Mouse (Mus musculus) heart, postnatal 25 days (tissue): ENCODE measurements around the gene Izumo1. TPM values are rescaled to one million over a fixed set of nuclear protein-coding genes. Genes with fewer than 3 reads are reported as not detected.

ENCODE experiments used
- DNase-seq: peaks from one replicate; pipeline ENCODE4 v3.0.0; 2022; ENCODE audit warnings: low spot score
- intact Hi-C: fragments of 180-260 bp; cut with DNase I; formaldehyde crosslinking; loops from one replicate; pipeline ENCODE4 v1.15.1; 2025
- total RNA-seq, 2 experiments: library from RNA; stranded (reverse); gene quantifications; 2 replicates each; pipeline ENCODE4 v1.2.3; 2021

Gene Izumo1
- total RNA-seq, 2 experiments from 2014 or later, result 0.21 to 0.39 TPM

GRCm38 (mm10) chr7:45668921-45669320 lies 47.3 kb downstream of the Izumo1 start:
- intact Hi-C loops, result no loop called here
- DNase-seq, result no peak

DNA sequence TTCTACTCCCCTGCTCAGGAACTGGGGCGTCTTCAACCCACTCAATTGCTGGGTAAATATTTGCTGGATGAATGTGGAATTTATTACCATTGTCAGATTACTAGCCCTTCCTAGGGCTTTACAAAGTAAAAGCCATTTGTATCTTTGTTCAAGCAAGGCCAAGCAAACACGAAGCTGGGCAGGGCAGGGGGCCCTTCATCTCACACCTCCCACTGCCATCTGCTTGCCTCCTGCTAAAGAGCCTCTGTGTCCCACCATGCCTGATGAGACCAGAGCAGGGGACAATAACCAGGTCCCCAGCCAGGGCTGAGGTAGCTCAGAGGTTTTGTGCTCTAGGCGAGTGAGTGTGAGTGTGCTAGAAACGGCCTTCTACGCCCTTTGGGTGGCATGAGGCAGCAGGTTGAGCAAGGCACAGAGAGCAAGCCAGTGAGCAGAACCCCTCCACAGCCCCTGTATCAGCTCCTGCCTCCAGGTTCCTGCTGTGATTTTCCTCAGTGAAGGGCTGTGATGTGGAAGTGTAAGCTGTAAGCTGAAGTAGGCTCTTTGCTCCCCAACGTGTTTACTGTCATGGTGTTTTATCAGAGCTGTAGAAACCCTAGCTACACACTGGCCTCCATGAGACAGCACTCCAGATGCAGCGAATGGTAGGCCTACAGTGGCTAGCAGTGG lies 56.1 kb downstream of the Izumo1 start:
- DNase-seq, result no peak
- intact Hi-C loops, result no loop called here

Other genes starting within 250 kb of the Izumo1 start
- 100 to 1,000 TPM; 110 to 111 TPM for gene Snrnp70, start 226.1 kb upstream of the Izumo1 start, total RNA-seq
- 1 to 10 TPM; 3.2 to 3.7 TPM for gene Kcna7, start 216.2 kb upstream of the Izumo1 start, total RNA-seq
- gene Ntf5, start 208.1 kb upstream of the Izumo1 start, total RNA-seq, result under 1 TPM; 0.14 to 0.39 TPM
- not detected for gene Lhb, start 201.0 kb upstream of the Izumo1 start, total RNA-seq
- gene Gys1, start 187.0 kb upstream of the Izumo1 start, total RNA-seq, result 10 to 100 TPM; 93.1 to 98.1 TPM
- gene Ruvbl2, start 183.7 kb upstream of the Izumo1 start, total RNA-seq, result 10 to 100 TPM; 28.5 to 29.3 TPM
- gene Ftl1, start 161.9 kb upstream of the Izumo1 start, total RNA-seq, result 100 to 1,000 TPM; 210 to 232 TPM
- 10 to 100 TPM; 24.7 to 26.7 TPM for gene Bax, start 154.9 kb upstream of the Izumo1 start, total RNA-seq
- gene Tulp2, start 139.9 kb upstream of the Izumo1 start, total RNA-seq, result not detected
- gene Gm45808, start 135.0 kb upstream of the Izumo1 start, total RNA-seq, result 1 to 10 TPM; 4.0 to 5.1 TPM
- gene Dhdh, start 133.0 kb upstream of the Izumo1 start, total RNA-seq, result 1 to 10 TPM; 5.9 to 6.7 TPM
- 100 to 1,000 TPM; 126 to 129 TPM for gene Nucb1, start 111.4 kb upstream of the Izumo1 start, total RNA-seq
- 10 to 100 TPM; 22.7 to 23.9 TPM for gene Ppp1r15a, start 95.5 kb upstream of the Izumo1 start, total RNA-seq
- gene Plekha4, start 95.5 kb upstream of the Izumo1 start, total RNA-seq, result 1 to 10 TPM; 2.2 to 4.7 TPM
- gene Hsd17b14, start 66.9 kb upstream of the Izumo1 start, total RNA-seq, result under 1 TPM; 0.18 to 0.59 TPM
- 100 to 1,000 TPM; 188 to 200 TPM for gene Bcat2, start 51.7 kb upstream of the Izumo1 start, total RNA-seq
- gene Fgf21, start 6.3 kb upstream of the Izumo1 start, total RNA-seq, result not detected
- not detected for gene Fut1, start 4.5 kb upstream of the Izumo1 start, total RNA-seq
- gene Rasip1, start 5.7 kb downstream of the Izumo1 start, total RNA-seq, result 10 to 100 TPM; 26.3 to 33.6 TPM
- 1 to 10 TPM; 6.0 to 8.4 TPM for gene Mamstr, start 18.2 kb downstream of the Izumo1 start, total RNA-seq
- gene Fut2, start 44.6 kb downstream of the Izumo1 start, total RNA-seq, result under 1 TPM; 0.47 to 0.78 TPM
- gene Ntn5, start 62.2 kb downstream of the Izumo1 start, total RNA-seq, result under 1 TPM; 0.14 to 0.29 TPM
- under 1 TPM in 1 of 2 experiments, not detected in 1; 0.16 TPM for gene Sec1, start 72.6 kb downstream of the Izumo1 start, total RNA-seq
- 1 to 10 TPM; 2.5 to 3.8 TPM for gene Car11, start 78.0 kb downstream of the Izumo1 start, total RNA-seq
- gene Dbp, start 83.3 kb downstream of the Izumo1 start, total RNA-seq, result 100 to 1,000 TPM in 1 of 2 experiments, 10 to 100 TPM in 1; 13.6 to 153 TPM
- 100 to 1,000 TPM; 507 to 553 TPM for gene Rpl18, start 93.6 kb downstream of the Izumo1 start, total RNA-seq
- gene Sphk2, start 96.2 kb downstream of the Izumo1 start, total RNA-seq, result 10 to 100 TPM; 15.8 to 16.7 TPM
- under 1 TPM; 0.20 to 0.34 TPM for gene Fam83e, start 99.4 kb downstream of the Izumo1 start, total RNA-seq
- gene Spaca4, start 104.0 kb downstream of the Izumo1 start, total RNA-seq, result not detected
- gene Lmtk3, start 161.9 kb downstream of the Izumo1 start, total RNA-seq, result under 1 TPM in 1 of 2 experiments, not detected in 1; 0.14 TPM
- gene Sult2b1, start 162.9 kb downstream of the Izumo1 start, total RNA-seq, result not detected
- 10 to 100 TPM; 63.2 to 65.5 TPM for gene Cyth2, start 192.8 kb downstream of the Izumo1 start, total RNA-seq
- under 1 TPM; 0.55 to 0.70 TPM for gene Kcnj14, start 203.0 kb downstream of the Izumo1 start, total RNA-seq
- gene Grwd1, start 209.1 kb downstream of the Izumo1 start, total RNA-seq, result 10 to 100 TPM in 1 of 2 experiments, 1 to 10 TPM in 1; 10.0 to 11.2 TPM